Comparison of ENCODE assay signal across 8 mouse cellular contexts in the genomic region with DNA sequence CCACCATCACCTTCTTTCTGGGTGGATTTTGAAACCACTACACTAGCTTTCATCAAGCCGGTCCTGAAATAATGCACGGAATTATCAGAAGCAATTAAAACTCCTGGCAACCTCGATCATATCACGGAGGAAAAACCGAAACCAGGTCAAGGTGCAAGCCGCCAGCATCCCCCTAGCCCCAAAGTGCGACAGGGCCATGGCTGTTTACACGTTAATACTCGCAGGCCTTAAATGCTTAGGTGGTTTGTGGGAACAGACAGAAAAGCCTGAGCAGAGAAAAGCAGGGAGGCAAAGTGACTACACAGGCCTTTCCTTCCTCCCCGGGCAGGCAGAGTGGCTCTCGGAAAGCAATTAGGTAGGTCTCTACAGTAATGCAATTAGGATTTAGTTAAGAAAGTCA. TPM values are rescaled to one million over a fixed set of nuclear protein-coding genes. Genes with fewer than 3 reads are reported as not detected.
A peak's percentile ranks its signal among the peaks of the same experiment; 100 is the strongest.
DNase-seq lines count a peak whose midpoint lies in the region; ATAC-seq and TF ChIP-seq lines count a peak whose summit lies in the region.

No protein-coding gene starts in this region.

- TF ChIP-seq CTCF in C2C12 (IDR thresholded peaks at IDR 0.05; ENCODE audit: control insufficient read depth, insufficient read depth, insufficient read length): no peak

- peak overlapping the region; percentile 66 for H3K4me3 ChIP-seq in C2C12 (ENCODE audit: insufficient read depth, poor library complexity, severe bottlenecking)
- H3K4me3 ChIP-seq in embryonic facial prominence, embryonic 12.5 days: peak overlapping the region; percentile 84
- H3K4me3 ChIP-seq in hindbrain, embryonic 14.5 days (replicated peaks; ENCODE audit: low read length): peak overlapping the region; percentile 87
- peak overlapping the region; percentile 86 for H3K4me3 ChIP-seq in liver, embryonic 13.5 days (replicated peaks)
- peak overlapping the region; percentile 65 for H3K4me3 ChIP-seq in stomach, embryonic 14.5 days (ENCODE audit: low read depth, low read length)

- H3K79me2 ChIP-seq in C2C12 (ENCODE audit: control insufficient read depth, insufficient read depth): peaks cover 56% of the 10 kb centered on the region

- no peaks in the 10 kb centered on the region for H3K27me3 ChIP-seq in C2C12 (ENCODE audit: control insufficient read depth, insufficient read depth, insufficient read length)
- no peaks in the 10 kb centered on the region for H3K27me3 ChIP-seq in embryonic facial prominence, embryonic 12.5 days
- H3K27me3 ChIP-seq in hindbrain, embryonic 14.5 days (ENCODE audit: control insufficient read depth, insufficient read depth, low read length): no peaks in the 10 kb centered on the region
- H3K27me3 ChIP-seq in liver, embryonic 13.5 days: no peaks in the 10 kb centered on the region
- no peaks in the 10 kb centered on the region for H3K27me3 ChIP-seq in stomach, embryonic 14.5 days (ENCODE audit: control insufficient read depth, insufficient read depth, low read length)

- no peaks in the 10 kb centered on the region for H3K36me3 ChIP-seq in C2C12 (ENCODE audit: control insufficient read depth, insufficient read depth)
- H3K36me3 ChIP-seq in embryonic facial prominence, embryonic 12.5 days: no peaks in the 10 kb centered on the region
- H3K36me3 ChIP-seq in hindbrain, embryonic 14.5 days (replicated peaks; ENCODE audit: control insufficient read depth, insufficient read depth): no peaks in the 10 kb centered on the region
- H3K36me3 ChIP-seq in liver, embryonic 13.5 days: no peaks in the 10 kb centered on the region
- no peaks in the 10 kb centered on the region for H3K36me3 ChIP-seq in stomach, embryonic 14.5 days (ENCODE audit: control insufficient read depth, insufficient read depth, low read length)

- H3K27ac ChIP-seq in embryonic facial prominence, embryonic 12.5 days: peak overlapping the region; percentile 95; the same call in 1 of the 2 replicates
- H3K27ac ChIP-seq in hindbrain, embryonic 14.5 days: peak overlapping the region; percentile 96
- peak overlapping the region; percentile 84 for H3K27ac ChIP-seq in liver, embryonic 13.5 days
- H3K27ac ChIP-seq in stomach, embryonic 14.5 days (ENCODE audit: low read length): peak overlapping the region; percentile 82; the same call in 1 of the 2 replicates

- ATAC-seq in embryonic facial prominence, embryonic 12.5 days (ENCODE audit: insufficient number of reproducible peaks, insufficient read depth, low FRiP score, low TSS enrichment): no peak
- ATAC-seq in hindbrain, embryonic 14.5 days (ENCODE audit: low FRiP score): no peak
- ATAC-seq in liver, embryonic 13.5 days (ENCODE audit: low read depth): no peak
- no peak for ATAC-seq in stomach, embryonic 14.5 days (ENCODE audit: insufficient number of reproducible peaks, insufficient read depth, low FRiP score, low read depth)

- peaks cover 33% of the 10 kb centered on the region for H3K4me1 ChIP-seq in embryonic facial prominence, embryonic 12.5 days
- H3K4me1 ChIP-seq in hindbrain, embryonic 14.5 days (replicated peaks; ENCODE audit: control insufficient read depth, insufficient read depth, low read length): peaks cover 45% of the 10 kb centered on the region
- H3K4me1 ChIP-seq in liver, embryonic 13.5 days (replicated peaks): peaks cover 36% of the 10 kb centered on the region
- H3K4me1 ChIP-seq in stomach, embryonic 14.5 days (ENCODE audit: control insufficient read depth, insufficient read depth, low read length): peaks cover 32% of the 10 kb centered on the region

- DNase-seq in adrenal gland, postnatal 10 days: peak; percentile 42
- no peak for DNase-seq in adrenal gland, postnatal 14 days
- peak; percentile 43 for DNase-seq in hindbrain, embryonic 14.5 days (ENCODE audit: low spot score)
- no peak for DNase-seq in liver, embryonic 13.5 days
- DNase-seq in layer of hippocampus, postnatal 25 days (ENCODE audit: extremely low spot score in 1 of 2, low spot score in 1 of 2): no peak

- H3K9me3 ChIP-seq in embryonic facial prominence, embryonic 12.5 days: no peaks in the 10 kb centered on the region
- H3K9me3 ChIP-seq in hindbrain, embryonic 14.5 days (ENCODE audit: control insufficient read depth, low read length): no peaks in the 10 kb centered on the region
- no peaks in the 10 kb centered on the region for H3K9me3 ChIP-seq in liver, embryonic 13.5 days (replicated peaks)
- no peaks in the 10 kb centered on the region for H3K9me3 ChIP-seq in stomach, embryonic 14.5 days (ENCODE audit: control insufficient read depth, low read depth, low read length)

- H3K4me2 ChIP-seq in embryonic facial prominence, embryonic 12.5 days (replicated peaks): peak overlapping the region; percentile 76
- H3K4me2 ChIP-seq in hindbrain, embryonic 14.5 days (replicated peaks): peak overlapping the region; percentile 92
- peak overlapping the region; percentile 98 for H3K4me2 ChIP-seq in liver, embryonic 13.5 days
- H3K4me2 ChIP-seq in stomach, embryonic 14.5 days (replicated peaks; ENCODE audit: low read depth, low read length): peak overlapping the region; percentile 80

- peak overlapping the region; percentile 41 for H3ac ChIP-seq in C2C12 (ENCODE audit: control insufficient read depth, insufficient read length, low read depth)

- H3K79me3 ChIP-seq in C2C12 (ENCODE audit: low read depth): peaks cover 16% of the 10 kb centered on the region

- H3K9ac ChIP-seq in embryonic facial prominence, embryonic 12.5 days: peak overlapping the region; percentile 96
- H3K9ac ChIP-seq in hindbrain, embryonic 14.5 days: peak overlapping the region; percentile 88
- peak overlapping the region; percentile 92 for H3K9ac ChIP-seq in liver, embryonic 13.5 days
- peak overlapping the region; percentile 89 for H3K9ac ChIP-seq in stomach, embryonic 14.5 days (replicated peaks; ENCODE audit: low read depth, low read length)

- 6% methylated on average over 11 of the region's 11 CpGs for WGBS in embryonic facial prominence, embryonic 12.5 days
- WGBS in hindbrain, embryonic 14.5 days: 9% methylated on average over 11 of the region's 11 CpGs
- WGBS in liver, embryonic 13.5 days (ENCODE audit: insufficient replicate concordance): 11% methylated on average over 11 of the region's 11 CpGs
- 9% methylated on average over 11 of the region's 11 CpGs for WGBS in stomach, embryonic 14.5 days

TF ChIP-seq in C2C12, 6 proteins besides CTCF, POLR2A, EP300 and RAD21:
- TF ChIP-seq MAX (IDR thresholded peaks at IDR 0.05): no peak
- TF ChIP-seq CEBPB (IDR thresholded peaks at IDR 0.05; ENCODE audit: low read depth): no peak
- TF ChIP-seq USF1 (IDR thresholded peaks at IDR 0.05; ENCODE audit: low read depth): no peak
- TF ChIP-seq MYOD1 (IDR thresholded peaks at IDR 0.05; ENCODE audit: control insufficient read depth, insufficient read length, low read depth): no peak
- no peak for TF ChIP-seq FOSL1 (IDR thresholded peaks at IDR 0.05; ENCODE audit: insufficient read depth, low read length, poor library complexity, severe bottlenecking)
- no peak for TF ChIP-seq MYOG (IDR thresholded peaks at IDR 0.05; ENCODE audit: control insufficient read depth, extremely low read depth, insufficient read length)
TF ChIP-seq in C2C12: peak in this region for 0.

RNA-seq across cellular contexts. Expression of a gene that starts 16.4 kb away (rescaled TPM):
- 10 to 100 TPM; 55.3 to 74.5 TPM for total RNA-seq in adrenal gland, postnatal 10 days (2021)
- total RNA-seq in adrenal gland, postnatal 14 days (2021): 70.1 and 70.3 TPM in 2 replicates
- polyA plus RNA-seq in C2C12 (2012; fragmentation: generic; extraction: Trizol): 9.6 TPM
- 24.2 and 30.7 TPM in 2 replicates for polyA plus RNA-seq in embryonic facial prominence, embryonic 12.5 days (2016; fragmentation: Nextera tagmentation; extraction: Ambion mirVana)
- polyA plus RNA-seq in hindbrain, embryonic 14.5 days (2014; fragmentation: Nextera tagmentation; extraction: Ambion mirVana): 26.9 and 27.5 TPM in 2 replicates
- 3.9 and 4.2 TPM in 2 replicates for polyA plus RNA-seq in liver, embryonic 13.5 days (2015; fragmentation: Nextera tagmentation; extraction: Ambion mirVana)
- 18.4 and 20.3 TPM in 2 replicates for polyA plus RNA-seq in stomach, embryonic 14.5 days (2014; fragmentation: Nextera tagmentation; extraction: Ambion mirVana)
- total RNA-seq in layer of hippocampus, postnatal 25 days (2021): 100 to 1,000 TPM in 1 of 2 experiments, 10 to 100 TPM in 1; 97.9 to 101 TPM

Comparison
In these comparisons a context has a peak if more than half of its experiments do, and no peak if none do; other contexts are left out.
1. DNase-seq: peak in adrenal gland, postnatal 10 days (single experiment) and hindbrain, embryonic 14.5 days (single experiment); none in adrenal gland, postnatal 14 days (single experiment), liver, embryonic 13.5 days (single experiment) and layer of hippocampus, postnatal 25 days (0 of 2).
2. Peak in every context shown above with its lines, with median percentiles within 50 percentile points of each other: H3K4me3 ChIP-seq, H3K27ac ChIP-seq, H3K4me2 ChIP-seq and H3K9ac ChIP-seq.